9 mouse cellular contexts compared by ENCODE assay signal in genomic region chr7:19755851-19756786, GRCm38 (mm10). TPM values are rescaled to one million over a fixed set of nuclear protein-coding genes. Genes with fewer than 3 reads are reported as not detected.
DNase-seq lines count a peak whose midpoint lies in the region; ATAC-seq and TF ChIP-seq lines count a peak whose summit lies in the region.
"Had no signal": no experiment of that assay in that cellular context is flagged by ENCODE, and none has a peak within 500 bp of the region (broad histone marks: within the 10 kb centered on the region; RNA-seq: fewer than 3 reads in every experiment).

No protein-coding gene starts in this region.

- TF ChIP-seq CTCF in heart, adult 2 months (IDR thresholded peaks at IDR 0.05), result no peak
- TF ChIP-seq CTCF in thymus, adult 2 months (IDR thresholded peaks at IDR 0.05; ENCODE audit: borderline replicate concordance, control insufficient read depth, extremely low read depth, insufficient read depth, low read length, poor library complexity), result no peak

- no peaks in the 10 kb centered on the region for H3K4me1 ChIP-seq in midbrain, embryonic 13.5 days (replicated peaks)
- H3K4me1 ChIP-seq in midbrain, embryonic 10.5 days, result 0 out of 2 replicates have a peak, but pooled peaks cover 1% of the 10 kb centered on the region
- H3K4me1 ChIP-seq in heart, adult 2 months (ENCODE audit: control insufficient read depth, insufficient read depth, low read length), result peaks cover 24% of the 10 kb centered on the region
- H3K4me1 ChIP-seq in kidney, embryonic 14.5 days (ENCODE audit: control insufficient read depth, insufficient read depth, low read length), result peaks cover 4% of the 10 kb centered on the region; the same call in 1 of the 2 replicates
- H3K4me1 ChIP-seq in thymus, adult 2 months (replicated peaks; ENCODE audit: control insufficient read depth, insufficient read depth, low read length), result no peaks in the 10 kb centered on the region

- H3K4me2 ChIP-seq in midbrain, embryonic 13.5 days (replicated peaks), result no peak overlapping the region
- H3K4me2 ChIP-seq in kidney, embryonic 14.5 days (replicated peaks; ENCODE audit: low read depth, low read length), result no peak overlapping the region

- peak; percentile 28; the same call in 1 of the 2 replicates for ATAC-seq in midbrain, embryonic 13.5 days
- ATAC-seq in kidney, embryonic 14.5 days (ENCODE audit: low FRiP score, low TSS enrichment), result peak; percentile 16; the same call in 1 of the 2 replicates

- peak; percentile 78; the same call in 1 of the 2 replicates for TF ChIP-seq EP300 in heart, adult 2 months (IDR thresholded peaks at IDR 0.05; ENCODE audit: insufficient read depth, low read depth, low read length)

- no peaks in the 10 kb centered on the region for H3K9me3 ChIP-seq in midbrain, embryonic 13.5 days
- no peaks in the 10 kb centered on the region for H3K9me3 ChIP-seq in midbrain, embryonic 10.5 days (replicated peaks)
- no peaks in the 10 kb centered on the region for H3K9me3 ChIP-seq in kidney, embryonic 14.5 days (ENCODE audit: control insufficient read depth, low read length)

- DNase-seq in midbrain, embryonic 10.5 days (ENCODE audit: low spot score), result no peak
- peak; percentile 88 to 92 for DNase-seq in heart, adult 2 months
- peak; percentile 83 for DNase-seq in skeletal muscle tissue, adult 2 months (ENCODE audit: low read depth, low spot score)
- no peak for DNase-seq in layer of hippocampus, postnatal 10 days (ENCODE audit: low spot score in 2 of 2)
- no peak for DNase-seq in urinary bladder, postnatal 10 days (ENCODE audit: low spot score)
- no peak for DNase-seq in thymus, adult 2 months

- 85% methylated on average over 21 of the region's 24 CpGs for WGBS in midbrain, embryonic 13.5 days
- WGBS in midbrain, embryonic 10.5 days, result 79% methylated on average over 24 of the region's 24 CpGs
- 7% methylated on average over 23 of the region's 24 CpGs for WGBS in heart, adult 2 months
- WGBS in kidney, embryonic 14.5 days, result 73% methylated on average over 24 of the region's 24 CpGs
- 41% methylated on average over 24 of the region's 24 CpGs for WGBS in thymus, adult 2 months

- no peak overlapping the region for H3K27ac ChIP-seq in midbrain, embryonic 13.5 days
- H3K27ac ChIP-seq in midbrain, embryonic 10.5 days (replicated peaks), result no peak overlapping the region
- peak overlapping the region; percentile 98 for H3K27ac ChIP-seq in heart, adult 2 months
- peak overlapping the region; percentile 63; the same call in 1 of the 2 replicates for H3K27ac ChIP-seq in kidney, embryonic 14.5 days (ENCODE audit: low read depth, low read length)
- no peak overlapping the region for H3K27ac ChIP-seq in thymus, adult 2 months (ENCODE audit: control insufficient read depth, insufficient read depth, low read length)

- no peaks in the 10 kb centered on the region for H3K79me2 ChIP-seq in heart, adult 2 months (replicated peaks; ENCODE audit: control insufficient read depth, insufficient read depth, low read length)

- no peak overlapping the region for H3K4me3 ChIP-seq in midbrain, embryonic 13.5 days (replicated peaks)
- H3K4me3 ChIP-seq in midbrain, embryonic 10.5 days, result no peak overlapping the region
- peak overlapping the region; percentile 31 for H3K4me3 ChIP-seq in heart, adult 2 months
- H3K4me3 ChIP-seq in kidney, embryonic 14.5 days (ENCODE audit: low read length), result no peak overlapping the region
- no peak overlapping the region for H3K4me3 ChIP-seq in thymus, adult 2 months (ENCODE audit: control insufficient read depth, insufficient read depth, low read length)

- no peaks in the 10 kb centered on the region for H3K27me3 ChIP-seq in midbrain, embryonic 13.5 days
- no peaks in the 10 kb centered on the region for H3K27me3 ChIP-seq in midbrain, embryonic 10.5 days (ENCODE audit: low read depth, poor library complexity, severe bottlenecking)
- no peaks in the 10 kb centered on the region for H3K27me3 ChIP-seq in heart, adult 2 months (ENCODE audit: control insufficient read depth, insufficient read depth, low read length)
- H3K27me3 ChIP-seq in kidney, embryonic 14.5 days (ENCODE audit: control insufficient read depth, insufficient read depth, low read length), result no peaks in the 10 kb centered on the region
- no peaks in the 10 kb centered on the region; the same call in 1 of the 2 replicates for H3K27me3 ChIP-seq in thymus, adult 2 months (ENCODE audit: control insufficient read depth, insufficient read depth, low read length)

- intact Hi-C loops in heart, adult 2 months (cut with DNase I), result loop anchor here (1.0 to 2.0 kb wide), 2 partner anchors 13 to 28 kb away; no protein-coding TSS in a partner anchor

- peak; percentile 65 for TF ChIP-seq POLR2A in heart, adult 2 months (IDR thresholded peaks at IDR 0.05; ENCODE audit: insufficient read depth, low read depth, low read length)
- no peak for TF ChIP-seq POLR2A in thymus, adult 2 months (IDR thresholded peaks at IDR 0.05; ENCODE audit: control insufficient read depth, extremely low read depth, insufficient read depth, low read length, poor library complexity)

- H3K9ac ChIP-seq in midbrain, embryonic 13.5 days (replicated peaks), result no peak overlapping the region
- peak overlapping the region; percentile 65 for H3K9ac ChIP-seq in heart, adult 2 months (ENCODE audit: low read depth, low read length)
- H3K9ac ChIP-seq in kidney, embryonic 14.5 days (ENCODE audit: low read depth, low read length), result no peak overlapping the region

- no peaks in the 10 kb centered on the region for H3K36me3 ChIP-seq in midbrain, embryonic 13.5 days
- no peaks in the 10 kb centered on the region for H3K36me3 ChIP-seq in midbrain, embryonic 10.5 days
- peaks cover 17% of the 10 kb centered on the region for H3K36me3 ChIP-seq in heart, adult 2 months (ENCODE audit: control insufficient read depth, insufficient read depth, low read length)
- H3K36me3 ChIP-seq in kidney, embryonic 14.5 days (ENCODE audit: control insufficient read depth, insufficient read depth, low read length), result peaks cover 30% of the 10 kb centered on the region
- H3K36me3 ChIP-seq in thymus, adult 2 months (ENCODE audit: control insufficient read depth, insufficient read depth, low read length), result no peaks in the 10 kb centered on the region
- H3K36me3 ChIP-seq: G1E had no signal

RNA-seq across cellular contexts. Expression of gene Nectin2, which starts 5.8 kb away (rescaled TPM):
- 40.6 and 48.0 TPM in 2 replicates for polyA plus RNA-seq in midbrain, embryonic 13.5 days (2015; fragmentation: Nextera tagmentation; extraction: Ambion mirVana)
- 76.4 and 88.7 TPM in 2 replicates for polyA plus RNA-seq in midbrain, embryonic 10.5 days (2016; fragmentation: Nextera tagmentation; extraction: Ambion mirVana)
- 10 to 100 TPM; 30.2 to 41.4 TPM for total RNA-seq in heart, adult 2 months (2021)
- 29.4 and 30.7 TPM in 2 replicates for polyA plus RNA-seq in heart, adult 2 months (2012; rRNA removed)
- 106 and 139 TPM in 2 replicates for polyA plus RNA-seq in kidney, embryonic 14.5 days (2014; fragmentation: Nextera tagmentation; extraction: Ambion mirVana)
- 10 to 100 TPM; 22.2 to 22.3 TPM for total RNA-seq in layer of hippocampus, postnatal 10 days (2021)
- polyA plus RNA-seq in thymus, adult 2 months (2012; rRNA removed), result 10.0 and 11.4 TPM in 2 replicates

RNA-seq across cellular contexts. Expression of gene Bcam, which starts 14.7 kb away (rescaled TPM):
- polyA plus RNA-seq in midbrain, embryonic 13.5 days (2015; fragmentation: Nextera tagmentation; extraction: Ambion mirVana), result 5.2 and 6.4 TPM in 2 replicates
- 25.3 and 32.2 TPM in 2 replicates for polyA plus RNA-seq in midbrain, embryonic 10.5 days (2016; fragmentation: Nextera tagmentation; extraction: Ambion mirVana)
- 100 to 1,000 TPM; 190 to 214 TPM for total RNA-seq in heart, adult 2 months (2021)
- polyA plus RNA-seq in heart, adult 2 months (2012; rRNA removed), result 240 and 262 TPM in 2 replicates
- 177 and 214 TPM in 2 replicates for polyA plus RNA-seq in kidney, embryonic 14.5 days (2014; fragmentation: Nextera tagmentation; extraction: Ambion mirVana)
- 10 to 100 TPM in 1 of 2 experiments, 1 to 10 TPM in 1; 7.2 to 10.6 TPM for total RNA-seq in layer of hippocampus, postnatal 10 days (2021)
- polyA plus RNA-seq in thymus, adult 2 months (2012; rRNA removed), result 36.4 and 55.5 TPM in 2 replicates
- polyA plus RNA-seq: G1E had no signal

RNA-seq across cellular contexts. Expression of gene Cblc, which starts 40.5 kb away (rescaled TPM):
- 0.32 TPM in 1 of 2 replicates, not detected in the other for polyA plus RNA-seq in midbrain, embryonic 13.5 days (2015; fragmentation: Nextera tagmentation; extraction: Ambion mirVana)
- 0.62 and 0.70 TPM in 2 replicates for polyA plus RNA-seq in midbrain, embryonic 10.5 days (2016; fragmentation: Nextera tagmentation; extraction: Ambion mirVana)
- under 1 TPM; 0.63 to 0.77 TPM for total RNA-seq in heart, adult 2 months (2021)
- 0.41 and 1.2 TPM in 2 replicates for polyA plus RNA-seq in heart, adult 2 months (2012; rRNA removed)
- polyA plus RNA-seq in kidney, embryonic 14.5 days (2014; fragmentation: Nextera tagmentation; extraction: Ambion mirVana), result 4.7 and 7.3 TPM in 2 replicates
- not detected for total RNA-seq in layer of hippocampus, postnatal 10 days (2021)
- 2.4 and 2.8 TPM in 2 replicates for polyA plus RNA-seq in thymus, adult 2 months (2012; rRNA removed)
- total RNA-seq: G1E had no signal
- polyA plus RNA-seq: G1E had no signal

RNA-seq across cellular contexts. Expression of gene Tomm40, which starts 40.9 kb away (rescaled TPM):
- polyA plus RNA-seq in midbrain, embryonic 13.5 days (2015; fragmentation: Nextera tagmentation; extraction: Ambion mirVana), result 105 and 125 TPM in 2 replicates
- polyA plus RNA-seq in midbrain, embryonic 10.5 days (2016; fragmentation: Nextera tagmentation; extraction: Ambion mirVana), result 189 and 210 TPM in 2 replicates
- total RNA-seq in heart, adult 2 months (2021), result 10 to 100 TPM; 92.7 to 98.2 TPM
- 81.9 and 91.2 TPM in 2 replicates for polyA plus RNA-seq in heart, adult 2 months (2012; rRNA removed)
- 159 and 177 TPM in 2 replicates for polyA plus RNA-seq in kidney, embryonic 14.5 days (2014; fragmentation: Nextera tagmentation; extraction: Ambion mirVana)
- total RNA-seq in layer of hippocampus, postnatal 10 days (2021), result 100 to 1,000 TPM; 113 to 115 TPM
- polyA plus RNA-seq in thymus, adult 2 months (2012; rRNA removed), result 109 and 120 TPM in 2 replicates

RNA-seq across cellular contexts. Expression of gene Apoe, which starts 57.1 kb away (rescaled TPM):
- 173 and 194 TPM in 2 replicates for polyA plus RNA-seq in midbrain, embryonic 13.5 days (2015; fragmentation: Nextera tagmentation; extraction: Ambion mirVana)
- 166 and 199 TPM in 2 replicates for polyA plus RNA-seq in midbrain, embryonic 10.5 days (2016; fragmentation: Nextera tagmentation; extraction: Ambion mirVana)
- total RNA-seq in heart, adult 2 months (2021), result 100 to 1,000 TPM; 278 to 293 TPM
- polyA plus RNA-seq in heart, adult 2 months (2012; rRNA removed), result 456 and 519 TPM in 2 replicates
- polyA plus RNA-seq in kidney, embryonic 14.5 days (2014; fragmentation: Nextera tagmentation; extraction: Ambion mirVana), result 175 and 184 TPM in 2 replicates
- 1,000 to 10,000 TPM; 2,438 to 2,580 TPM for total RNA-seq in layer of hippocampus, postnatal 10 days (2021)
- polyA plus RNA-seq in thymus, adult 2 months (2012; rRNA removed), result 1,583 and 2,086 TPM in 2 replicates

Comparison
In these comparisons a context has a peak if more than half of its experiments do, and no peak if none do; other contexts are left out.
1. H3K27ac ChIP-seq: peak in heart, adult 2 months (single experiment) and kidney, embryonic 14.5 days (single experiment); none in midbrain, embryonic 13.5 days (single experiment), midbrain, embryonic 10.5 days (single experiment) and thymus, adult 2 months (single experiment).
2. DNase-seq: peak in heart, adult 2 months (2 of 2) and skeletal muscle tissue, adult 2 months (single experiment); none in midbrain, embryonic 10.5 days (single experiment), layer of hippocampus, postnatal 10 days (0 of 2), urinary bladder, postnatal 10 days (single experiment) and thymus, adult 2 months (single experiment).